Mouse (Mus musculus): ENCODE results near the gene Rsl1d1.

DNA sequence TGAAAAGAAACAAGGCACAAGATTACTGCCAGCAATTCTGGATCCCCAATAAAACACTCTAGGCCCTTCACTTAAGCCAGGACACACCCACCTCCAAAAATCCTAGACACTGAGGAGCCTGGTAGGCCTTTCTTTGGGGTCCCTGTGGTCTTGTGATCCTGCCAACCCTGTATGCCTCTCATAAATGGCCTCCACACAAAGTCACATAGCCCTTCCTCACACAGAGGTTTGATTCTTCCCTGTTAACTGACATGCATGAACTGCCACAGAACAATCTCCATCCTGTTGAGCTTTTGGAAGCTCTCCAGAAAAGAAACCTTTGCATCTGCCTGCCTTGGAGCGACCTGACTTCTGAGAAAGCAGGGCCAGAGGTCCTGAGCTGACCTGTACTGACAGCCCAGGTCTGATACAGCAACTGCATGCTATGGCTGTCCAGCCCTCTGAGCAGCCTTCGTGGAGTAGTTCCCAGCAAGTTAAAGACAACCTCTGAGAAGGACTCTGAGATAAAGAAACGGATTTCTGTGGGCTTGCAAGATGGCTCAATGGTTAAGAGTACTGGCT is 38.4 kb downstream of the Rsl1d1 start:
- TF ChIP-seq MAFK (IDR thresholded peaks at IDR 0.05; ENCODE audit: insufficient replicate concordance, low read length) = no peak
- TF ChIP-seq USF2 (conservative IDR thresholded peaks at IDR 0.05; ENCODE audit: low read depth, low read length) = no peak

All from CH12.LX (cell line).